Mouse (Mus musculus): ENCODE measurements around the gene Ppp1r27. TPM values are rescaled to one million over a fixed set of nuclear protein-coding genes. Genes with fewer than 3 reads are reported as not detected.

Gene Ppp1r27
- polyA plus RNA-seq, 1 experiment from 2014 or later = 0.50 TPM

DNA sequence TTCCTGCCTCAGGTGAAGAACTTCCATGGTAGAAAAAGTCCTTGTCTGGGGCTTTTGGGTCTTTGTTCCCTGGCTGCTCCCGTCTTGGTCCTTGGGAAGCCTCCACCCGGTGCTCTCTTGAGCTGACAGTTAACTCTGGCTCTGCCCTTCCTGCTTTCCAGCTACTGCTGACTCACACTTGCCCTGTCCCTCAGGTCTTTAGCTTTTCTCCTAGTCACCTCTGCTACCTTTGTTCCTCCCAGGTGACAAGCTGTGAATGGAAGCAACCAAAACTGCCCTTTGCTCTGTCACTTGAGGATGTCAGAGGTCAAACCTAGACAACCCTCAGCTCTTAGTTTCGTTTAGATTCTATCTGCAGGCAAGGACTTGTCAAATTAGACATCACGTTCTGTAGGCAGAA, 41.0 kb downstream of the Ppp1r27 start:
- Histone ChIP-seq H3K9ac (no peak overlapping the region), H3K9me3 (replicated peaks) (no peaks in the 10 kb centered on the region), H3K27me3 (no peaks in the 10 kb centered on the region), H3K4me3 (no peak overlapping the region), H3K27ac (peak overlapping the region; percentile 58; the same call in 1 of the 2 replicates), H3K4me2 (peak overlapping the region; percentile 65; the same call in 1 of the 2 replicates), H3K36me3 (no peaks in the 10 kb centered on the region), H3K4me1 (replicated peaks) (peaks cover 10% of the 10 kb centered on the region)
- 43% methylated on average over 4 of the region's 4 CpGs for WGBS
- no peak for ATAC-seq (replicated peaks; ENCODE audit: insufficient number of reproducible peaks, insufficient read depth, low FRiP score, low read depth)

DNA sequence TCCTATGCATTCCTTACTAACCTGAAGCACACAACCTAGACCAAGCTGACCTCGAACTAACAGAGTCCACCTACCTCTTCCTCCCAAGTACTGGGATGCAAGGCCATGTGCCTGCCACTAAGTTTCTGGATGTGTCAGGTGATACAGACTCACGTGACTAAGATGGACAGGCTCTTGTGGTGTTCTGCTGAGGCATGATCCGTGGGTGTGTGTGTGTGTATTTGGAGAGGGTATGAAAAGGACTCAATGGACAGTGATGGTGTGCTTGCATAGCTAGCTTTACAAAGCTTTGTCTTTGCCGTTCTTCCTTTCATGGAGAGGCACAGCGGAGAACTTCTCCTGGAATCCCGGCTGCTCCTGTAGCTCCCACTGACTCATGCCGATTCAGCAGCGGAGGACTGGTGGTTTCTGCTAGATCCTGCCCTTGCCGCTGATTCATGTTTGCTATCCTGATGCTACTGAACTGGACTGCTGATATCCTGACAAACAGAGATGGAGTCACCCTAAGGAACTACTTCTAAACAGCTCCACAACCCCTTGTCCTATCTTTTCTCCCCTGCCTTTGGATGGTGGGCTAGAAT, 42.6 kb downstream of the Ppp1r27 start:
- no peaks in the 10 kb centered on the region for H3K27me3 ChIP-seq
- ATAC-seq (replicated peaks; ENCODE audit: insufficient number of reproducible peaks, insufficient read depth, low FRiP score, low read depth) = no peak
- H3K27ac ChIP-seq = no peak overlapping the region

DNA sequence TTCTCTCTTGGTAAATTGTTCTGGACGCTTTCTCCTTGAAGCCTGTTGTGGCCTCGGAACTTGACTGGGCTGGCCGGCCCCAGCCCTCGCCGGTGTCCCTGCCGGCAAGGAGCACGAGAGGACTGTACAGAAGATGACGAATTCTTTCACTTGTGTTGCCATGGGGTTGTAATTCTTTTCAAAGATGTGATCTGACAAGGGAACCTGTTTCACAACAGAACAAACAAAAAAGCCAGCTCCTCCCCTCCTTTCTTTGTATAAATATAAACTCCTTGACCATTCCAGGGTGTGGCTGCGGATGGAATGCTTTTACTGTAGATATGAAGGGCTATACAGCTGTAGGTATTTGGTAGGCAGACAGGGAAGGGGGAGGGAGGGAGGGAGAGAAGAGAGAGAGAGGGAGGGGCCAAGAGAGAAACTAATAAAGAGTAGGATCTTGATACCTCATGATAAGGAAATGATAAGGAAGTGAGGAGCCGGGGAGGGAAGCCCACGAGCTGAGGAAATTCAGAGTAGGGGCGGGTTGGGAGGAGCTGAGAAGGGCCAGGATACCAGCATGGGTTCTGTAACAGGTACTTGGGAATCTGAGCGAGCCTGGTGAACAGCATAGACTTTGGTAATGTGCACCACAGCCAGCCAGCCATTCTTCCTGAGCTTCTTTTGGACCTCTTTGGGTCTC, 43.2 kb downstream of the Ppp1r27 start:
- Histone ChIP-seq H3K9me3 (replicated peaks) (no peaks in the 10 kb centered on the region), H3K4me3 (no peak overlapping the region), H3K27ac (no peak overlapping the region), H3K36me3 (no peaks in the 10 kb centered on the region), H3K27me3 (0 out of 2 replicates have a peak, but pooled peaks cover 4% of the 10 kb centered on the region), H3K9ac (no peak overlapping the region), H3K4me2 (no peak overlapping the region), H3K4me1 (replicated peaks) (peaks cover 10% of the 10 kb centered on the region)
- ATAC-seq (replicated peaks; ENCODE audit: insufficient number of reproducible peaks, insufficient read depth, low FRiP score, low read depth) = no peak
- WGBS = 66% methylated on average over 13 of the region's 13 CpGs

More for the DNA sequence above, 42.6 kb downstream of the Ppp1r27 start:
- 69% methylated on average over 9 of the region's 9 CpGs for WGBS
- no peaks in the 10 kb centered on the region for H3K9me3 ChIP-seq (replicated peaks)
- no peak overlapping the region for H3K9ac ChIP-seq
- H3K36me3 ChIP-seq = no peaks in the 10 kb centered on the region
- H3K4me3 ChIP-seq = no peak overlapping the region
- H3K4me2 ChIP-seq = no peak overlapping the region
- H3K4me1 ChIP-seq (replicated peaks) = peaks cover 10% of the 10 kb centered on the region

DNA sequence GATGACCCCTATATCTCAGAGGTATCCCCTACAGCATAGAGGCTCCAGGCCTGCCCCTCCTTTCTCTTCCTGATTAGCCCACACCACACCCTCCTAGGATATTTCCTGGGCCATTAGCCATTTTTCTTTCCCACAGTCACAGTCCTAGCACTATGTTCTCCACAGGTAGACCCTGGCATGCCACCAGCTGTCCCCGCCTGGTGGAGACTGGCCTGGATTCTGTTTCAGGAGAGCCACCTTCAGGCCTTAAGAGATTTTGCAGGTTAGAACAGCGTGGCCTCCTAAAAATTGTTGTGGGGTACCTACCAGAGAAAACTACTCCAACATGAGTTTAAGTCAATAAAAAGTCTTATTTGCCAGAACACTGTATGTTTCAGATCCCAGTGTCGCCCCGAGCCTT, 44.0 kb downstream of the Ppp1r27 start:
- 0 out of 2 replicates have a peak, but pooled peaks cover 4% of the 10 kb centered on the region for H3K27me3 ChIP-seq
- 62% methylated on average over 4 of the region's 4 CpGs for WGBS
- H3K4me3 ChIP-seq = no peak overlapping the region
- peaks cover 10% of the 10 kb centered on the region for H3K4me1 ChIP-seq (replicated peaks)
- H3K4me2 ChIP-seq = no peak overlapping the region
- no peak for ATAC-seq (replicated peaks; ENCODE audit: insufficient number of reproducible peaks, insufficient read depth, low FRiP score, low read depth)
- H3K9me3 ChIP-seq (replicated peaks) = no peaks in the 10 kb centered on the region
- H3K9ac ChIP-seq = no peak overlapping the region
- no peaks in the 10 kb centered on the region for H3K36me3 ChIP-seq
- H3K27ac ChIP-seq = no peak overlapping the region

DNA sequence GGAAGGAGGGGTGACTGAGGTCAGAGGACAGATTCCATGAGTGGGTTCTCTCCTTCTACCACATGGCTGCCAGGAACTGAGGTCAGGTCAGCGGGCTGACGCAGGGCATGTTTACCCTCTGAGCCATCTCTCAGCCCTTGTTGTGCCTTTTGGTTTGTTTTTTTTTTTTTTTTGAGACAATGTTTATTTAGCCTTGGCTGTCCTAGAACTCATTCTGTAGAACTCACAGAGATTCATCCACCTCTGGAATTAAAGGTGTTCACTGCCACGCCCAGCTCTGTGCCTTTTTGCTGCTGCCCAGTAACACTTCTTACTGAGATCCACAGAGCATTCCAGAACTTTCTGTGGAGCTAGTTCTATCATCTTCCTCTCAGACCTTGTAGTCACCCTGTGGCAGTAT, 45.3 kb downstream of the Ppp1r27 start:
- H3K27me3 ChIP-seq = 0 out of 2 replicates have a peak, but pooled peaks cover 4% of the 10 kb centered on the region
- H3K27ac ChIP-seq = no peak overlapping the region
- H3K4me2 ChIP-seq = no peak overlapping the region
- peaks cover 5% of the 10 kb centered on the region for H3K4me1 ChIP-seq (replicated peaks)
- H3K9ac ChIP-seq = no peak overlapping the region
- WGBS = 83% methylated on average over 3 of the region's 3 CpGs
- ATAC-seq (replicated peaks; ENCODE audit: insufficient number of reproducible peaks, insufficient read depth, low FRiP score, low read depth) = no peak
- no peaks in the 10 kb centered on the region for H3K9me3 ChIP-seq (replicated peaks)
- H3K36me3 ChIP-seq = no peaks in the 10 kb centered on the region
- H3K4me3 ChIP-seq = no peak overlapping the region

DNA sequence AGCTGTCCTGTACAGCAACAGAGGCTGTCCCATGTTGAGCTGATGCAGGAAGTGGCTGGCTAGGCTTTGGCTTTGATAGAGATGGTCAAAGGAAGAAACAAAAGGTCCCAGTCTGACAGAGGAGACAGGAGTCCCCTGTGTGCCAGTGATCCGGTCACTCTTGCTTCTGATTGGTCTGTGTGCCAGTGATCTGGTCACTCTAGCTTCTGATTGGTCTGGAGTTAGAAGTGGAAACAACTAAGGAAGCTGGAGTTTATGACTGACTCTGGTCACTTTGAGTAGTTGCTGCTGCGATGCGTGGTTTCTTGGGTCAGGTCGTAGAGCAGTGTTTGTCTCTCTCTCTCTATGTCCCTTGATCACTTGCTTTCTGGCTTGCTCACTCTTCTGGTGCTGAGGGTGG, 49.2 kb downstream of the Ppp1r27 start:
- Histone ChIP-seq H3K4me2 (no peak overlapping the region), H3K4me1 (replicated peaks) (peaks cover 7% of the 10 kb centered on the region), H3K36me3 (peaks cover 23% of the 10 kb centered on the region), H3K4me3 (no peak overlapping the region), H3K9me3 (replicated peaks) (no peaks in the 10 kb centered on the region), H3K27me3 (0 out of 2 replicates have a peak, but pooled peaks cover 4% of the 10 kb centered on the region), H3K27ac (no peak overlapping the region), H3K9ac (no peak overlapping the region)
- ATAC-seq (replicated peaks; ENCODE audit: insufficient number of reproducible peaks, insufficient read depth, low FRiP score, low read depth) = no peak
- 83% methylated on average over 4 of the region's 4 CpGs for WGBS

DNA sequence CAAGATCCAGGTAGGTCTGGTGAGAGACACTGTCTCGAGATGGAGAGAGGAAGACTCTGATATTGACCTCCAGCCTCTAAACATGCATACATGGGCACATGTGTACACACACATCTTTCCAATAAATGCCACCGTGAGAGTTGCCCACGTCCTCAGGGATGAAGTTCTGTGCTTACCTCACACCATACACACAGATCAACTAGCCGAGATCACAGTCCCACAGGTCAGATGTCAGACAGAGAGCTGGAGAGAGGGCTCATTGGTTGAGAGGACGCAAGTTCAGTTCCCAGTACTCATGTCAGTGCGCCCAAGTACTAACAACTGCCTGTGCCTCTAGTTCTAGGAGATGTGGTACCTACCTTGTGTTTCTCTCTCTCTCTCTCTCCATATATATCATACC, 49.9 kb downstream of the Ppp1r27 start:
- Histone ChIP-seq H3K4me1 (replicated peaks) (peaks cover 7% of the 10 kb centered on the region), H3K36me3 (peaks cover 29% of the 10 kb centered on the region), H3K4me2 (no peak overlapping the region), H3K9ac (no peak overlapping the region), H3K27ac (no peak overlapping the region), H3K4me3 (no peak overlapping the region), H3K27me3 (0 out of 2 replicates have a peak, but pooled peaks cover 4% of the 10 kb centered on the region), H3K9me3 (replicated peaks) (no peaks in the 10 kb centered on the region)
- ATAC-seq (replicated peaks; ENCODE audit: insufficient number of reproducible peaks, insufficient read depth, low FRiP score, low read depth) = no peak
- WGBS = 66% methylated on average over 6 of the region's 6 CpGs

DNA sequence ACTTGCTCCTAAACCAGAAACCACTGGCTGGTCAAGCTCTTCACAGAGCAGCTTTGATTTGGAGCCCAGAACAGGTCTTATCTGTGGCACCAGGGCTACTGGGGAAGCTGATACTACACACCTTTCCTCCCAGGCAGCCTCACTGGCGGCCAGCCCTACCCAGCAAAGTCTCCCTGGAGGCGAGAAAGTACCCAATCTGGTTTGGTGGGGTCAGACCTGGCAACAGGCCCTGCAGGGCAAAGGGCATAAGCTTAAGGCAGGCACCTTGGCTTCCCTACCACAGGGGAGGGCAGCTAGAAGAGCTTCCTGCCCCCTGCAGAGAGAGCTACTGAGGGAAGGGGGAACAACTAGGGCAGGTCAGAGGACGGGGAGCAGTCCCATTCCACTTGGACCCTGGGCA, 50.6 kb downstream of the Ppp1r27 start:
- peaks cover 7% of the 10 kb centered on the region for H3K4me1 ChIP-seq (replicated peaks)
- 4% methylated on average over 3 of the region's 3 CpGs for WGBS
- no peaks in the 10 kb centered on the region for H3K9me3 ChIP-seq (replicated peaks)
- no peak overlapping the region for H3K27ac ChIP-seq
- no peak overlapping the region for H3K4me3 ChIP-seq
- no peak for ATAC-seq (replicated peaks; ENCODE audit: insufficient number of reproducible peaks, insufficient read depth, low FRiP score, low read depth)
- no peak overlapping the region for H3K4me2 ChIP-seq
- H3K27me3 ChIP-seq = 0 out of 2 replicates have a peak, but pooled peaks cover 4% of the 10 kb centered on the region
- peaks cover 35% of the 10 kb centered on the region for H3K36me3 ChIP-seq
- no peak overlapping the region for H3K9ac ChIP-seq

Other genes starting within 250 kb of the Ppp1r27 start
- 921 and 1,308 TPM in 2 replicates for gene Actg1, start 202.6 kb downstream of the Ppp1r27 start, polyA plus RNA-seq (2015; fragmentation: Nextera tagmentation; extraction: Ambion mirVana)
- 0.42 and 0.66 TPM in 2 replicates for gene Fscn2, start 189.6 kb downstream of the Ppp1r27 start, polyA plus RNA-seq (2015; fragmentation: Nextera tagmentation; extraction: Ambion mirVana)
- gene Faap100, start 172.4 kb downstream of the Ppp1r27 start, polyA plus RNA-seq (2015; fragmentation: Nextera tagmentation; extraction: Ambion mirVana) = 27.0 and 38.0 TPM in 2 replicates
- gene Nploc4, start 113.4 kb downstream of the Ppp1r27 start, polyA plus RNA-seq (2015; fragmentation: Nextera tagmentation; extraction: Ambion mirVana) = 22.5 and 30.3 TPM in 2 replicates
- 0.09 TPM in 1 of 2 replicates, not detected in the other for gene Tspan10, start 108.5 kb downstream of the Ppp1r27 start, polyA plus RNA-seq (2015; fragmentation: Nextera tagmentation; extraction: Ambion mirVana)
- gene Pde6g, start 97.6 kb downstream of the Ppp1r27 start, polyA plus RNA-seq (2015; fragmentation: Nextera tagmentation; extraction: Ambion mirVana) = 0.14 and 0.29 TPM in 2 replicates
- gene Oxld1, start 93.1 kb downstream of the Ppp1r27 start, polyA plus RNA-seq (2015; fragmentation: Nextera tagmentation; extraction: Ambion mirVana) = 18.1 and 21.4 TPM in 2 replicates
- 22.1 and 26.5 TPM in 2 replicates for gene Ccdc137, start 93.0 kb downstream of the Ppp1r27 start, polyA plus RNA-seq (2015; fragmentation: Nextera tagmentation; extraction: Ambion mirVana)
- gene Arl16, start 83.5 kb downstream of the Ppp1r27 start, polyA plus RNA-seq (2015; fragmentation: Nextera tagmentation; extraction: Ambion mirVana) = 26.7 and 37.5 TPM in 2 replicates
- 203 and 218 TPM in 2 replicates for gene Mrpl12, start 66.5 kb downstream of the Ppp1r27 start, polyA plus RNA-seq (2015; fragmentation: Nextera tagmentation; extraction: Ambion mirVana)
- gene Slc25a10, start 59.3 kb downstream of the Ppp1r27 start, polyA plus RNA-seq (2015; fragmentation: Nextera tagmentation; extraction: Ambion mirVana) = 32.1 and 45.0 TPM in 2 replicates
- gene Gcgr, start 20.4 kb downstream of the Ppp1r27 start, polyA plus RNA-seq (2015; fragmentation: Nextera tagmentation; extraction: Ambion mirVana) = 2.7 and 2.8 TPM in 2 replicates
- gene Mcrip1, start 1.4 kb downstream of the Ppp1r27 start, polyA plus RNA-seq (2015; fragmentation: Nextera tagmentation; extraction: Ambion mirVana) = 119 and 143 TPM in 2 replicates
- gene P4hb, start 22.1 kb upstream of the Ppp1r27 start, polyA plus RNA-seq (2015; fragmentation: Nextera tagmentation; extraction: Ambion mirVana) = 357 and 484 TPM in 2 replicates
- gene Arhgdia, start 30.5 kb upstream of the Ppp1r27 start, polyA plus RNA-seq (2015; fragmentation: Nextera tagmentation; extraction: Ambion mirVana) = 345 and 458 TPM in 2 replicates
- gene Alyref, start 47.2 kb upstream of the Ppp1r27 start, polyA plus RNA-seq (2015; fragmentation: Nextera tagmentation; extraction: Ambion mirVana) = 238 and 262 TPM in 2 replicates
- gene Anapc11, start 47.3 kb upstream of the Ppp1r27 start, polyA plus RNA-seq (2015; fragmentation: Nextera tagmentation; extraction: Ambion mirVana) = 175 and 182 TPM in 2 replicates
- 11.7 and 13.0 TPM in 2 replicates for gene Npb, start 57.3 kb upstream of the Ppp1r27 start, polyA plus RNA-seq (2015; fragmentation: Nextera tagmentation; extraction: Ambion mirVana)
- 80.3 and 111 TPM in 2 replicates for gene Pcyt2, start 66.8 kb upstream of the Ppp1r27 start, polyA plus RNA-seq (2015; fragmentation: Nextera tagmentation; extraction: Ambion mirVana)
- gene Sirt7, start 74.1 kb upstream of the Ppp1r27 start, polyA plus RNA-seq (2015; fragmentation: Nextera tagmentation; extraction: Ambion mirVana) = 17.6 and 25.1 TPM in 2 replicates
- gene Mafg, start 82.5 kb upstream of the Ppp1r27 start, polyA plus RNA-seq (2015; fragmentation: Nextera tagmentation; extraction: Ambion mirVana) = 17.8 and 21.2 TPM in 2 replicates
- gene Pycr1, start 92.6 kb upstream of the Ppp1r27 start, polyA plus RNA-seq (2015; fragmentation: Nextera tagmentation; extraction: Ambion mirVana) = 17.1 and 23.5 TPM in 2 replicates
- gene Myadml2, start 97.0 kb upstream of the Ppp1r27 start, polyA plus RNA-seq (2015; fragmentation: Nextera tagmentation; extraction: Ambion mirVana) = 13.2 and 15.4 TPM in 2 replicates
- 1.5 and 2.7 TPM in 2 replicates for gene Notum, start 110.0 kb upstream of the Ppp1r27 start, polyA plus RNA-seq (2015; fragmentation: Nextera tagmentation; extraction: Ambion mirVana)
- 90.4 and 110 TPM in 2 replicates for gene Aspscr1, start 121.8 kb upstream of the Ppp1r27 start, polyA plus RNA-seq (2015; fragmentation: Nextera tagmentation; extraction: Ambion mirVana)
- gene Cenpx, start 162.6 kb upstream of the Ppp1r27 start, polyA plus RNA-seq (2015; fragmentation: Nextera tagmentation; extraction: Ambion mirVana) = 105 and 111 TPM in 2 replicates
- gene Lrrc45, start 162.8 kb upstream of the Ppp1r27 start, polyA plus RNA-seq (2015; fragmentation: Nextera tagmentation; extraction: Ambion mirVana) = 27.5 and 36.8 TPM in 2 replicates
- gene Rac3, start 170.3 kb upstream of the Ppp1r27 start, polyA plus RNA-seq (2015; fragmentation: Nextera tagmentation; extraction: Ambion mirVana) = 7.8 and 17.0 TPM in 2 replicates
- 7.0 and 16.7 TPM in 2 replicates for gene Dcxr, start 176.1 kb upstream of the Ppp1r27 start, polyA plus RNA-seq (2015; fragmentation: Nextera tagmentation; extraction: Ambion mirVana)
- 11.4 and 46.0 TPM in 2 replicates for gene Cbr2, start 181.0 kb upstream of the Ppp1r27 start, polyA plus RNA-seq (2015; fragmentation: Nextera tagmentation; extraction: Ambion mirVana)
- 2.1 and 2.8 TPM in 2 replicates for gene Hmga1b, start 211.7 kb upstream of the Ppp1r27 start, polyA plus RNA-seq (2015; fragmentation: Nextera tagmentation; extraction: Ambion mirVana)
- gene Rfng, start 233.1 kb upstream of the Ppp1r27 start, polyA plus RNA-seq (2015; fragmentation: Nextera tagmentation; extraction: Ambion mirVana) = 21.1 and 30.8 TPM in 2 replicates
- 113 and 134 TPM in 2 replicates for gene Gps1, start 233.1 kb upstream of the Ppp1r27 start, polyA plus RNA-seq (2015; fragmentation: Nextera tagmentation; extraction: Ambion mirVana)
- gene Dus1l, start 245.3 kb upstream of the Ppp1r27 start, polyA plus RNA-seq (2015; fragmentation: Nextera tagmentation; extraction: Ambion mirVana) = 36.9 and 50.0 TPM in 2 replicates